Mouse (Mus musculus): ENCODE measurements around the gene Fbxo31. TPM values are rescaled to one million over a fixed set of nuclear protein-coding genes. Genes with fewer than 3 reads are reported as not detected.

Fbxo31 gene
- total and polyA plus RNA-seq, 2 experiments: 23.0 to 25.1 TPM

DNA sequence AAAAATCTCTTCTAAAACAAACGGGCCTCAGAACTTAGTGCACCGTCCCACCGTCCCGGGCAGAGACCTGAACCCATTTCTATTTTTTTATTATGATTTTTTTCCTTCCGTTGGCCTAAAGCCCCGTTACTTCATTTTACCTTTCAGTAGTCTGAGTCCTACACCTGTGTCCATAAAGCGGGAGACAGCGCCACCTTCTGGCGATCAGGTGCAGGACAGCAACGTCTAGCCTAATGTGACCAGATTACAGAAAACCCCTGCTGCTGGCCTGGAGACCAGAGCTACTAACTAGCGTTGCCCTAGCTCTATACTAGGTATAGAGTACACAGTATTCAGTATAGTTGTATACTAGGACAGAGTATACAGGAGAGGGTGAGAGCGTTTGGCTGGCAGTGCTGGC, 65.2 kb downstream of the Fbxo31 start:
- H3K9ac ChIP-seq (ENCODE audit: low read depth, low read length): no peak overlapping the region
- no peaks in the 10 kb centered on the region for H3K4me1 ChIP-seq (ENCODE audit: control insufficient read depth, insufficient read depth, low read length)
- 7% methylated on average over 12 of the region's 12 CpGs for WGBS
- H3K36me3 ChIP-seq (ENCODE audit: control insufficient read depth, insufficient read depth, low read length): no peaks in the 10 kb centered on the region
- H3K27ac ChIP-seq (replicated peaks; ENCODE audit: insufficient read depth, low read depth, low read length): no peak overlapping the region
- 0 out of 2 replicates have a peak, but pooled peaks cover 2% of the 10 kb centered on the region for H3K27me3 ChIP-seq (ENCODE audit: control insufficient read depth, insufficient read depth, low read length)
- TF ChIP-seq CTCF (IDR thresholded peaks at IDR 0.05; ENCODE audit: low read depth, low read length): peak; percentile 95
- TF ChIP-seq POLR2A (IDR thresholded peaks at IDR 0.05; ENCODE audit: extremely low read depth, insufficient read depth, low read length): no peak
- H3K4me3 ChIP-seq (ENCODE audit: insufficient read depth, low read depth, low read length): no peak overlapping the region
- no peaks in the 10 kb centered on the region for H3K79me2 ChIP-seq (ENCODE audit: control insufficient read depth, insufficient read depth, low read length)
- peak; percentile 30 for DNase-seq (ENCODE audit: extremely low read depth, low read depth, low spot score)

GRCm38 (mm10) chr8:121511751-121512150, 66.9 kb downstream of the Fbxo31 start:
- Histone ChIP-seq H3K4me1 (ENCODE audit: control insufficient read depth, insufficient read depth, low read length) (no peaks in the 10 kb centered on the region), H3K27ac (replicated peaks; ENCODE audit: insufficient read depth, low read depth, low read length) (no peak overlapping the region), H3K79me2 (ENCODE audit: control insufficient read depth, insufficient read depth, low read length) (no peaks in the 10 kb centered on the region), H3K36me3 (ENCODE audit: control insufficient read depth, insufficient read depth, low read length) (no peaks in the 10 kb centered on the region), H3K9ac (ENCODE audit: low read depth, low read length) (no peak overlapping the region), H3K27me3 (ENCODE audit: control insufficient read depth, insufficient read depth, low read length) (0 out of 2 replicates have a peak, but pooled peaks cover 2% of the 10 kb centered on the region), H3K4me3 (ENCODE audit: insufficient read depth, low read depth, low read length) (no peak overlapping the region)
- TF ChIP-seq CTCF (IDR thresholded peaks at IDR 0.05; ENCODE audit: low read depth, low read length): no peak
- WGBS: 63% methylated on average over 9 of the region's 9 CpGs
- no peak for DNase-seq (ENCODE audit: extremely low read depth, low read depth, low spot score)

Other genes with a start within 250 kb of the Fbxo31 start
- not detected in 2 replicates for gene 1700018B08Rik, start 34.5 kb downstream of the Fbxo31 start, total RNA-seq (2014; rRNA removed)
- not detected in 2 replicates for gene 1700018B08Rik, start 34.5 kb downstream of the Fbxo31 start, polyA plus RNA-seq (2012; rRNA removed)
- 61.9 and 79.7 TPM in 2 replicates for gene Map1lc3b, start 11.6 kb upstream of the Fbxo31 start, total RNA-seq (2014; rRNA removed)
- 45.9 and 48.2 TPM in 2 replicates for gene Map1lc3b, start 11.6 kb upstream of the Fbxo31 start, polyA plus RNA-seq (2012; rRNA removed)
- 9.2 and 14.8 TPM in 2 replicates for gene Zcchc14, start 74.1 kb upstream of the Fbxo31 start, total RNA-seq (2014; rRNA removed)
- 13.0 and 15.6 TPM in 2 replicates for gene Zcchc14, start 74.1 kb upstream of the Fbxo31 start, polyA plus RNA-seq (2012; rRNA removed)
- gene Jph3, start 150.8 kb upstream of the Fbxo31 start, total RNA-seq (2014; rRNA removed): not detected in 2 replicates
- not detected in 2 replicates for gene Jph3, start 150.8 kb upstream of the Fbxo31 start, polyA plus RNA-seq (2012; rRNA removed)